Mouse (Mus musculus) telencephalon, adult 2 months (tissue): ENCODE measurements around the gene Zfp598.
A peak's percentile ranks its signal among the peaks of the same experiment; 100 is the strongest.
"Not testable (repeated sequence)": the region's sequence is repeated elsewhere in the genome, so short reads cannot be mapped to it uniquely, and the experiment has no call there.

Source experiments
- DNase-seq: peaks from one replicate; pipeline ENCODE4 v3.0.0-alpha.2; 2011; ENCODE audit warnings: low read depth, low spot score

Gene Zfp598

DNA sequence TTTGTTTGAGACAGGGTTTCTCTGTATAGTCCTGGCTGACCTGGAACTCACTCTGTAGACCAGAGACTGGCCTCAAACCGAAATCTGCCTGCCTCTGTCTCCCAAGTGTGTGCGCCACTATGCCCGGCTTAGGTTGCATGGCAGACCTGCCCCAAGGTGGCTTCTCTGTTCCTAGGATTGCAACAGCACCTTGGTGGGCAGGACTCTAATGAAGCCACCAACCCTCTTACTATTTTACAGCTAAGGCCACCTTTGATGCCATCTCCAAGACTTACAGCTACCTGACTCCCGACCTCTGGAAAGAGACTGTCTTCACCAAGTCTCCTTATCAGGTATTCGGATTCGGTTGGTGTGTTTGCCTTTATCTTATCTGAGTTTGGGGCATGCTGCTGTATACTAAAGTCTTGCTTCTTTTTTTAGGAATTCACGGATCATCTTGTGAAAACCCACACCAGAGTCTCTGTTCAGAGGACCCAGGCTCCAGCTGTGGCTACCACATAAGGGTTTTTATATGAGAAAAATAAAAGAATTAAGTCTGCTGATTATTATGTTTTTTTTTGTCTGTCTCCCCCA is 52.0 kb downstream of the Zfp598 start:
- DNase-seq: not testable (repeated sequence)

DNA sequence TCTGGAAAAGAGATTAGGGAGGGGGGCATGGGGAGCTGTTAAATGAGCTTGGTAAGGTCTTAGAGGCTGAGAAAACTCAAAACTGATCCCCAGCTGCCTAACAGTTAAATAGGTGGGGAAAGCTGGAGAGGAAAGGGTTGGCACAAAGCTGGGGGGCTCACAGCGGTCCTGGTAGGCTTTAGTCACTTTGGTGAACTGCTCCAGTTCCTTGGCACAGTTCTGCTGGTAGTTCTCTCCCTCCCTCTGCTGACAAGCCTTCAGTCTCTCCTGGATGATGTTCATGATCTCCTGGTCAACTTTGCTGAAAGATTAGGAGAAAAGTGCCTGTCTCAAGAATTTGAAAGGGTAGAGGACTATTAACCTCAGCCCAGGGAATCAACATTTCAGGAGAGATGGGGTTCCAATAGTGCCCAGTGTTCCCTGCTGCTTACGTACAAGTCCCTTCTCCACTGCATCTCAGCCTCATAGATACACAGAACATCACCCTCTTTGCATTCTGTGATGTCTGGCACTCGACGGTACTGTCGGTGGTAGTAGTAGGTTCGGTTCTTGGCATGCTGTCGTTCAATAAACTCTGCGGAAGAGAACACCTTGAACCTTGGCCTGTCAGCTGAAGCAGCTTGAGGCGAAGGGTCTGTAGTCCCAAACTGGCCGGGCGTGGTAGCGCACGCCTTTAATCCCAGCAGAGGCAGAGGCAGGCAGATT is 52.9 kb downstream of the Zfp598 start:
- no peak for DNase-seq

DNA sequence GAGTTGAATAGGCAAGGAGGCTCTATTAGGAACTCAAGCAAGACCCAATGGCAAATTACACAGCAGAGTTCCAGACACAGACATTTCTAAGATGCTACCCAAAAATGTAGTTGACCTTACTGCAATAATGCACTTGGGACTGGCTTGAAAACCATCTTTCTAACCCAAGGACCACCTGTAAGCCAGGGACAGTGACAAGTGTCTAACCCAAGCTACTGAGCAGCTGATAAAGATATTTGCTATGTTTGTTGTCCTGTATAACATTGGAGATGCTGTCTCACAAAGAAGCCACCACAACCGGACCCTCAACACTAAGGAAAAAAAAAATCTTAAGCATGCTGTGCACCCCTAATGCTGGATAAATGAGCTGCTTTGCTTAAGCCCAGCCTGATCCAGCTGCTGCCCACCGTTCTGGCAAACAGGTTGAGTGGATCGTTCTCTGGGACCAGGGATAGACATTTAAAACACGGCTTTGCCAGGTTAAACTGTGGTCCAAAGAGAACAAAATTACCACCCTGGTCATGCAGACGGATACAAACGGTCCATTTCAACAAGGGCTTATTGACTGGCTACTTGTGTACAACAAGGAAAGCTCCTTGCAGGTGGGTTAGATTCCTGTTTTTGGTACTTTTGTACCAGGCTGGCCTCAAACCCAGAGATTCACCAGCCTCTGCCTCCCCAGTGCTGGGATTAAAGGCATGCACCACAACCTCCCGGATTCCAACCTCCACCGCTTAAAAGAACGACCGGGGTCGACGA is 53.8 kb downstream of the Zfp598 start:
- DNase-seq: no peak

GRCm38 (mm10) chr17:24723881-24724180 is 54.3 kb downstream of the Zfp598 start:
- DNase-seq: no peak

GRCm38 (mm10) chr17:24724184-24724583 is 54.7 kb downstream of the Zfp598 start, which contains the start of gene Ndufb10:
Ndufb10 (minus strand) TSS chr17:24724478.
- DNase-seq: peak; percentile 81

- DNase-seq: no peak
Measured at GRCm38 (mm10) chr17:24725637-24726390, 56.3 kb downstream of the Zfp598 start.

DNA sequence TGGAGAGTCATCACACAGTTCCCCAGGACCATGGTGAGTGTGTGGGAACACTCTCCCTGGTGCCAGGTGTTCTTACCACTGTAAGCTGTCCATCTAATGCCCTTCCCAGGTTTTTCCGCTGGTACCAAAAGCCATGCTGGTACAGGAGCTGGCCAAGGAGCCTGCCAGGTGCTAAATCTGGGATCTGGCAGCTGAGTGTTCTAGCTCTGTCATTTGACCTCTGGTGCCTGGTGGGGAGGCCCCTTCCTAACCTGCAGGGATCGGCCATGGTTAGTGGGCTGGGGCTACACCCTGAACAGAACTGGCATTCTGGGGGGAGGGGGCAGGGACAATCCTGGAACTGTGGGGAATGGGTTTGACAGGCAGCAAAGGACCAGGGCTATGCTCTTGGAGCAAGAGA is 58.1 kb downstream of the Zfp598 start, which contains the start of gene Rpl3l:
Gene Rpl3l (plus strand): TSS at position 203 of the 400 bp plus-strand sequence.
- no peak for DNase-seq

GRCm38 (mm10) chr17:24728184-24728583 is 58.7 kb downstream of the Zfp598 start:
- DNase-seq: no peak

GRCm38 (mm10) chr17:24729067-24729466 is 59.6 kb downstream of the Zfp598 start:
- no peak for DNase-seq

GRCm38 (mm10) chr17:24730787-24731186 is 61.3 kb downstream of the Zfp598 start:
- no peak for DNase-seq
